Mouse (Mus musculus): ENCODE results near the gene Plin3. TPM values are rescaled to one million over a fixed set of nuclear protein-coding genes. Genes with fewer than 3 reads are reported as not detected.

Plin3 gene
- polyA plus RNA-seq (2015; fragmentation: Nextera tagmentation; extraction: Ambion mirVana): 14.8 and 16.7 TPM in 2 replicates

- Histone ChIP-seq H3K9ac (replicated peaks) (no peak within 1 kb of the TSS; the same call in 1 of the 2 replicates), H3K27me3 (no peaks in the 10 kb centered on the region), H3K4me1 (replicated peaks) (peaks cover 35% of the 10 kb centered on the region), H3K36me3 (no peaks in the 10 kb centered on the region), H3K4me2 (replicated peaks) (no peak within 1 kb of the TSS), H3K9me3 (no peaks in the 10 kb centered on the region), H3K27ac (no peak within 1 kb of the TSS; the same call in 1 of the 2 replicates), H3K4me3 (replicated peaks) (no peak within 1 kb of the TSS)
- no peak for ATAC-seq
- 80% methylated on average over 4 of the region's 4 CpGs for WGBS
Measured at GRCm38 (mm10) chr17:56292531-56293222, at the start of gene Plin3. Gene Plin3, minus strand, starts transcription at chr17:56292873.

GRCm38 (mm10) chr17:56340717-56341116 is 48.0 kb upstream of the Plin3 start:
- peaks cover 27% of the 10 kb centered on the region for H3K4me1 ChIP-seq (replicated peaks)
- no peak overlapping the region for H3K4me3 ChIP-seq (replicated peaks)
- peaks cover 3% of the 10 kb centered on the region; the same call in 1 of the 2 replicates for H3K36me3 ChIP-seq
- no peaks in the 10 kb centered on the region for H3K9me3 ChIP-seq
- no peaks in the 10 kb centered on the region for H3K27me3 ChIP-seq
- H3K27ac ChIP-seq: no peak overlapping the region
- no peak overlapping the region for H3K9ac ChIP-seq (replicated peaks)
- H3K4me2 ChIP-seq (replicated peaks): no peak overlapping the region
- ATAC-seq: no peak

- Histone ChIP-seq H3K9ac (replicated peaks) (no peak overlapping the region), H3K27me3 (no peaks in the 10 kb centered on the region), H3K4me3 (replicated peaks) (no peak overlapping the region), H3K9me3 (no peaks in the 10 kb centered on the region), H3K4me1 (replicated peaks) (peaks cover 29% of the 10 kb centered on the region), H3K4me2 (replicated peaks) (no peak overlapping the region), H3K36me3 (no peaks in the 10 kb centered on the region; the same call in 1 of the 2 replicates), H3K27ac (no peak overlapping the region)
- ATAC-seq: no peak
- 59% methylated on average over 4 of the region's 4 CpGs for WGBS
Measured at GRCm38 (mm10) chr17:56338909-56339308, 46.2 kb upstream of the Plin3 start.

DNA sequence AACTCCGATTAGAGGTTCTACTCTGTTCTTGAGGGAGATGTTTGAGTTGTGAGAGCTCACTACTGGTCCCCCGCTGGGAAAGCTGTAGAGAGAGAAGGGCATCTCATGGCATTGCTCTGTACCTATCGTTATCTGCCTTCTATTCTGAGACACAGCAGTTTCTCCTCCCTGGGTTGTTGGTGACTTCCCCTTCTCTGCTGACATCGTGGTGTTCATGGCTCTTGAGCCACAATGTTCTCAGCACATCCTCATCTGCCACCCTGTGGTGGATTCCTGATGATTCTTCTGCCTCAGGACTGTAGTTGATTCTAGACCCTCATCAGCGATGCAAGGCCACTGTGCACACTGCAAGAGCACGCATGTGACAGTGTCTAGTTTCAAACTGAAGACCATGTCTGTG is 45.1 kb upstream of the Plin3 start:
- Histone ChIP-seq H3K4me1 (replicated peaks) (peaks cover 29% of the 10 kb centered on the region), H3K4me2 (replicated peaks) (no peak overlapping the region), H3K9me3 (no peaks in the 10 kb centered on the region), H3K4me3 (replicated peaks) (no peak overlapping the region), H3K27me3 (no peaks in the 10 kb centered on the region), H3K27ac (no peak overlapping the region), H3K36me3 (no peaks in the 10 kb centered on the region; the same call in 1 of the 2 replicates), H3K9ac (replicated peaks) (no peak overlapping the region)
- WGBS: 96% methylated on average over 6 of the region's 6 CpGs
- ATAC-seq: no peak

GRCm38 (mm10) chr17:56337190-56337589 is 44.5 kb upstream of the Plin3 start:
- WGBS: 67% methylated on average over 4 of the region's 4 CpGs
- no peak for ATAC-seq
- Histone ChIP-seq H3K27ac (no peak overlapping the region), H3K36me3 (no peaks in the 10 kb centered on the region; the same call in 1 of the 2 replicates), H3K9me3 (no peaks in the 10 kb centered on the region), H3K4me2 (replicated peaks) (no peak overlapping the region), H3K4me3 (replicated peaks) (no peak overlapping the region), H3K27me3 (no peaks in the 10 kb centered on the region), H3K4me1 (replicated peaks) (peaks cover 32% of the 10 kb centered on the region), H3K9ac (replicated peaks) (no peak overlapping the region; the same call in 1 of the 2 replicates)

- Histone ChIP-seq H3K9me3 (no peaks in the 10 kb centered on the region), H3K4me1 (replicated peaks) (peaks cover 58% of the 10 kb centered on the region), H3K4me3 (replicated peaks) (no peak overlapping the region), H3K36me3 (no peaks in the 10 kb centered on the region; the same call in 1 of the 2 replicates), H3K27me3 (no peaks in the 10 kb centered on the region), H3K27ac (no peak overlapping the region), H3K4me2 (replicated peaks) (no peak overlapping the region), H3K9ac (replicated peaks) (no peak overlapping the region)
- 48% methylated on average over 8 of the region's 8 CpGs for WGBS
- ATAC-seq: 0 out of 2 replicates have a peak, but pooled peaks have one; percentile 7
Measured at GRCm38 (mm10) chr17:56332987-56333386, 40.3 kb upstream of the Plin3 start.

DNA sequence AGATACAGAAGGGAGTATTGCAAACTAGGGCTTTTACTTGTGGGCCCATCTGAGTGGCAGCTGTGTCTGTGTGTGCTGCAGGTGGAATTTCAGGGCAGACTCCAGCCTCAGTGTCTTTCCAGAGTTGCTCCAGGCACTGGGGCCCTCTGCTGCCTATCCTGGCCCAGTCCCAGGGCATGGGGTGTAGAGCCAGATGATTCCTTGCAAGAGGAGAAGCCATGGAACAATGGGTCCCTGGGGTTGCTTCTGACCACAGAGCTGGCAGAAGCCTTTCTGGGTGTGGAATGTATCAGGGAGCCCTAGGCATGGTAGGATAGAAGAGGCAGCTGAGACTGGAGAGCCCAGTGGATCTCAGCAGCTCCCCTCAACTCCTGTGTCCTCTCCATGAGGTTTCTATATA is 38.6 kb upstream of the Plin3 start:
- no peak for ATAC-seq
- peaks cover 60% of the 10 kb centered on the region for H3K4me1 ChIP-seq (replicated peaks)
- 0 out of 2 replicates have a peak overlapping the region, but pooled peaks have one; percentile 29 for H3K9ac ChIP-seq (replicated peaks)

DNA sequence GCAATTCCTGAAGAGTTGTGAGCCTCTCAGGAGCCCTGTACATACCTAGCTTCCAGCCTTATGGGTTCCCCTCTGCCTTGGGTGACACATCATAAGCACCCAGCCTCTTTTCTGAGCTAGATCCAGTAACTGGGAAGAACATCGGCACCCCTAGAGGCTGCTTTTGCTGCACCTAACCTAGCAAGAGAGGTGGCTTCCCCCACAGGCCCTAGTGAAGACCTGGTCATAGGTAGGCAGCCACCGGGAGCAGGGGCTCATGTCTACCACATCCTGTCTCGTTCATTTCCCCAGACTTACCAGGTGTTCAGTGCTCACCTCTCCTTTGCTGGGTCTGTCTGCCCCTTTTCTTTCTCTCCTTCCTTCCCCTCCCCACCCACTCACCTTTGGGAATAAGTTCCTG is 37.7 kb upstream of the Plin3 start:
- Histone ChIP-seq H3K9me3 (no peaks in the 10 kb centered on the region), H3K4me1 (replicated peaks) (peaks cover 52% of the 10 kb centered on the region), H3K27ac (no peak overlapping the region), H3K27me3 (no peaks in the 10 kb centered on the region), H3K4me2 (replicated peaks) (no peak overlapping the region), H3K9ac (replicated peaks) (no peak overlapping the region), H3K4me3 (replicated peaks) (no peak overlapping the region), H3K36me3 (no peaks in the 10 kb centered on the region; the same call in 1 of the 2 replicates)
- no peak for ATAC-seq
- WGBS: 86% methylated on average over 3 of the region's 3 CpGs

More for the DNA sequence above, 38.6 kb upstream of the Plin3 start:
- Histone ChIP-seq H3K9me3 (no peaks in the 10 kb centered on the region), H3K36me3 (no peaks in the 10 kb centered on the region; the same call in 1 of the 2 replicates), H3K27ac (no peak overlapping the region), H3K4me2 (replicated peaks) (no peak overlapping the region), H3K4me3 (replicated peaks) (no peak overlapping the region), H3K27me3 (no peaks in the 10 kb centered on the region)

GRCm38 (mm10) chr17:56329267-56329666 is 36.6 kb upstream of the Plin3 start:
- peaks cover 57% of the 10 kb centered on the region for H3K4me1 ChIP-seq (replicated peaks)
- no peak overlapping the region for H3K9ac ChIP-seq (replicated peaks)
- no peak overlapping the region for H3K27ac ChIP-seq
- no peaks in the 10 kb centered on the region for H3K9me3 ChIP-seq
- ATAC-seq: no peak
- H3K36me3 ChIP-seq: no peaks in the 10 kb centered on the region
- H3K4me3 ChIP-seq (replicated peaks): no peak overlapping the region
- no peaks in the 10 kb centered on the region for H3K27me3 ChIP-seq
- no peak overlapping the region for H3K4me2 ChIP-seq (replicated peaks)

DNA sequence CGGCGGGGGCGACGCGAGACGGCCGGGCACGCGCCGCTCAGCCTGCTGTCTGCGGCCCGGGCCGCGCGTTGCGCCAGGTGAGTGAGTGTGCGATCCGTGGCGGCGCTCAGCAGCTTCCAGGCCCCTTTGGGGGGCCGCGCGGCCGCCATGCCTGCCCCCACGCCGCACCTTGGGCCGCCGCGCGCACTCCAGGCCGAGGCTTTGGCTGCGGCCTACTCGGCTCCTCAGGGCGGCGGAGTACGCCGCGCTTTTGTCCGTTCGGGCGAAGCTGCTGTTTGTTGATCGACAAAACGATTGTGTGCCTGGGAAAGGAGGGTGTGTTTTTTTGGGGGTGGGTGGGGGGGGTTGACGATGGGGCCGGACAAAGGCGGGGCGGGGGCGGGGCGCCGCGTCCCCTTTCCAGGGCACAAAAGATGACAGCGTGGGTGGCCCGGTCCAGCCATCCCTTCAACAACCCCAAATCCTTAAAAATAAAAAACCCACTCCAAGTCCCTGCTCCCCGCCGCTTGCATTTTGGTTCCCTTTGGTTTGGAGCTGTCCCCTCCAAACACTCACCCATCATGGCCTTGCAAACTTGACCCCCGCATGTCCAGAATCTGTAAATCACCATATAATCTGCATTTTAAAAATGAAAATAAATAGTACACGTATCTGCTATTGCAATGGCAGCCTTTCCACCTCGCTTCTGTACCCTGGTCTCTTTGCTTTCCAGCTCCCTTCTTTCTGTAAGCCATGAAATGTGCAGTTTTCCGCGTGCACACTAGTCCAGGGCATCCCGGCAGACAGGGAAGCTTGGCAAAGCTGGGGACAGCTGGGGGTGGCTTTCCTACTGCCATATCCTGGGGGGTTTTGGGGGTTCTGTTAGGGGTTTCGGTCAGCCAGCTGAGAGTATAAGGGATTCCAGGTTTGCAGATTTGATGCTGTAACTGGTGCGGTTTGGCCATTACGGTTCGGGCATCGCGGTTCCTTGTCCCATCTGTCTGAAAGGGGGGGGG is 33.8 kb upstream of the Plin3 start:
- H3K27me3 ChIP-seq: no peaks in the 10 kb centered on the region
- 0 out of 2 replicates have a peak, but pooled peaks cover 10% of the 10 kb centered on the region for H3K36me3 ChIP-seq
- peak overlapping the region; percentile 84 for H3K4me2 ChIP-seq (replicated peaks)
- H3K9ac ChIP-seq (replicated peaks): peak overlapping the region; percentile 98
- peaks cover 47% of the 10 kb centered on the region for H3K4me1 ChIP-seq (replicated peaks)
- ATAC-seq: no peak
- WGBS: 2% methylated on average over 60 of the region's 67 CpGs
- peak overlapping the region; percentile 95 for H3K4me3 ChIP-seq (replicated peaks)
- no peaks in the 10 kb centered on the region for H3K9me3 ChIP-seq
- peak overlapping the region; percentile 96 for H3K27ac ChIP-seq

DNA sequence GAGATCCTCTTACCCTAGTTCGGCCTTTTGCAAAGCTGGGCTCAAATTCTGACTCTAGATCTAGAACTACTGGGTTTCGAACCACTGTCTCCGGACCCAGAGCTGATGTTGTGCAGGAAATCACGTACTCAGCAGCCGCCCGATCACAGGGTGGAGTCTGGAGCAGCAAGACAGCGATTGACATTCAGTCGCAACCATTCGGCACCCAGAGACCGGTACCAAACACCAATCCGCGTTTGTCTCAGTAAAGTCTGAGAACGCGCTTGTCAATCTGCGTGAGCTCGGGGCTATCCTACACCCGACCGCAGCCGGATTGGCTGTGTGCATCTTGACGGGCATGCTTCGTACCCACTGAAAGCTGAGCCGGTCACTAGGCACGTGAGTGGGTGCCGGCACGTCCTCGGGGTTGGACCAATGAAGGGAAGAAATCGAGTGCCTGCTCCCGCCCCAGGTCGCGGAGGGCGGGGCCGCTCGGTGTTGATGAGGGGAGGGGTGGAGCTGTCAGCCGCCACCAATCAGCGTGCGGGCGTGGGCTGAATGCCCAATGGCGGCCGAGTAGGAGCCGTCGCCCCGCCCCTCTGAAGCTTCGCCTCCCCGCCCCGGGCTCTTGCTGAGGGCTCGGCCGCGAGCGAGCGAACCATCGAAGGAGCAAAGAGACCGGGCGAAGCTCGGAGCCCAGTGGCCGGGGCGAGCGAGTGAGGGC is 32.9 kb upstream of the Plin3 start, which contains the start of gene Kdm4b:
Gene Kdm4b (plus strand): TSS at position 613 of the 703 bp plus-strand sequence.
- Histone ChIP-seq H3K9me3 (no peaks in the 10 kb centered on the region), H3K27me3 (no peaks in the 10 kb centered on the region), H3K4me2 (replicated peaks) (peak within 1 kb of the TSS; percentile 84), H3K27ac (peak within 1 kb of the TSS; percentile 96), H3K4me1 (replicated peaks) (peaks cover 39% of the 10 kb centered on the region), H3K9ac (replicated peaks) (peak within 1 kb of the TSS; percentile 98), H3K36me3 (peaks cover 11% of the 10 kb centered on the region; the same call in 1 of the 2 replicates), H3K4me3 (replicated peaks) (peak within 1 kb of the TSS; percentile 95)
- under 1% methylated on average over 57 of the region's 57 CpGs for WGBS
- ATAC-seq: peak; percentile 100

Measured in midbrain, embryonic 13.5 days (tissue).